Mouse (Mus musculus) C3H10T1/2 (cell line): ENCODE measurements around the gene Fa2h. TPM values are rescaled to one million over a fixed set of nuclear protein-coding genes. Genes with fewer than 3 reads are reported as not detected.

ENCODE experiments used
- polyA plus RNA-seq, 2 experiments: library from polyadenylated mRNA; unstranded; fragments of >200 nt; fragmentation: generic; extraction: Trizol; gene quantifications; one replicate each; pipeline ENCODE4 v1.2.1; 2012; ENCODE audit warnings: missing spikeins in 2 of 2

The Fa2h gene
- under 1 TPM in 1 of 2 experiments, not detected in 1; 0.04 TPM for polyA plus RNA-seq

DNA sequence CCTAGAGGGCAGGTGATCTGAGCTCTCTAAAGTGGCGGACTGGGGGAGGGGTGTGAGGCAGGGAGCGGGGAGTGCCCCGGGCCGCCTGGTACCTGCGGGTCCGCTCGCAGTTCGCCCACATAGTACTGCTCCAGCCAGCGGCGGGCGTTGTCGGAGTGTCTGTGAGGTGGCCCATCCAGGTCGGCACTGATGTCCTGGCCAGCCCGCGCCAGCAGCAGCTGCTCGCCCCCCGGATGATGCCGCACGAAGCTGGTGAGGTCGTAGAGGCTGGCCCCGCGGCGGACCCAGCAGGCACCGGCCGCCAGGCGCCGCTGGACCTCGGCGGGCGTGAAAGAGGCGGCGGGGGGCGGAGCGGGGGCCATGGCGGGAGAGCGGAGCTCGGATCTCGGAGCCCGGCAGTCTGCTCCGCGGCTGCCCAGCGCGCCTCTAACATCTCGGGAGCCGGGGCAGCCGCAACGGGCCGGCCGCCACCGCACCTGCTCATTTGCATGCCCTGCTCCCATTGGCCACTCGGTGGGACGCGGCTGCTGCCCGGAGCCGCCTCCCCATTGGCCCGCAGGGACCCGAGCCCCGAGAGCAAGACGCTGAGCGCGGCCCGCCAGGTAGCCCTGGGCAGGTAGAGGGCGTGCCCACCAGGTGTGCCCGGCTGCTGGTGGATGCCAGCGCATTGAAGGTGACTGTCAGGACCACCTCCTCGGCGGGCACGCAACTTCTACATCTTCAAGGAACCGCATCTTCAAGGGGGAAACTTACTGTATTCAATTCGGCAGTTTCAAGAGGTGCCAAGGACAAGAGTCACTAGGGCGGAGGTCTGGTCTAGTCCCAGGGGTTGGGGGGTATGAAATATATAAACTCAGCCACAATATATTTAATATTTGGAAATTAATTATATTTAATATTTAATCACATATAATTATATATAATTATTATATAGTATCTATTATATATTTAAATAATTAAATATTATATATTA lies at the start of gene Fa2h:
Gene Fa2h (minus strand): TSS at position 434 of the 973 bp plus-strand sequence.

DNA sequence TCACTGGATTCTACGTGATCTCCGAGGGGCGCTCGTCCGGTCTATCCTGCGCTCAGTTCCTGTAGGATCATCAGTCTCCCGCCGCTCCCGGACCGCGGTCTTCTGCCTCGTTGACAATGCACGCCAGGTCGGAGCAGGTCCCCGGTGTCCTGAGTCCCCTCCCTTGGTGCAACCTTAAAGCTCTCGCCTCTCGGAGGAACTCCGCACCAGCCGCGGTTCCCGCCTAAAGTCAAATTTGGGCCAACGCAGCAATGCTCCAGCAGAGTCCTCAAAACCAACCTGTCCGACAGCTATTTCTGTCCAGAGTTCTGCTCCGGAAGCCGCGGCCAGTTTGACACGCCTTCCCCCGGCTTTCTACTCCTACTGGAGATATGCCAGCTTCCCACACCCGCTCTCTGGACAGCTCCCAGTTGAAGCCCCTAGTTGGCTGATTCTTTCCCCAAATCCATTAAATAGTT lies 55.7 kb downstream of the Fa2h start, which contains the start of gene Mlkl:
Gene Mlkl (minus strand): TSS at position 288 of the 458 bp plus-strand sequence.

DNA sequence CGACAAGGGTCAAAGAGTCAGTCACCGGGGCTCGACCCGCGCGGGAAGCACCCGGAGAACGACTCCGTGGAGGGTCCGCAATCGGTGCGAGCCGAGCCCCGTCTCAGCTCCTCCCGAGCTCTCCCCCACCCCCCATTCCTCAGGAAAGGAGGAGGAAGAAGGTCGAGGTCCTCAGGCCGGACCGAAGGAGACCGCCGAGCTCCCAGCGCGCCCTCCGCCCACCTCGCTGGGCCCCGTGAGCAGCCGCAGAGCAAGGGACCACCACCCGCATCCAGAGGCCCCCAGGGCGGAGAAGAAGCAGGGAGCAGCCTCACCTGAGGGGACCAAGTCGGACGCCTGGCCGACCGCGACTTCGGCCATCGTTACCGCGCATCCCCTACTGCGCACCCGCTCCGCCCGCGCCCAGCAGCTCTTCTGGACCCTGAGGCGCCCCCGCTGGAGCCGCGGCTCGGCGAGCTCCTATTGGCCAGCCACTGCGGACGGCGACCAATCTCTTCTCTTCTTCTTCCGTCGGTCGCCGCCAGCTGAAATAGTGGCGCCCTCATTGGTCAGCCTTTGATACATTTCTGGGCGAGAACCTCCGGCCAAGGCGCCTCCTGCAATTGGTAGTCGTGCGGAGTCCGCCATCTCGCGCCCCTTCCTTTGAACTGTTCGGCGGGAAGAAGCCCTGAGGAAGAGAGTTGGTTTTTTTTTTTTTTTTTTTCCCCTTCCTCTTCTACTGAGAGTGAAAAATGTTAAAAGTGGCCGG lies 93.6 kb downstream of the Fa2h start, which contains the start of gene Rfwd3:
Gene Rfwd3 (minus strand): TSS at position 402 of the 748 bp plus-strand sequence.

Other genes starting within 250 kb of the Fa2h start
- gene Glg1, start 134.6 kb downstream of the Fa2h start, polyA plus RNA-seq, result 10 to 100 TPM; 12.2 to 66.3 TPM
- 10 to 100 TPM in 1 of 2 experiments, 1 to 10 TPM in 1; 2.8 to 12.8 TPM for gene Rfwd3, start 93.6 kb downstream of the Fa2h start, polyA plus RNA-seq
- gene Mlkl, start 55.6 kb downstream of the Fa2h start, polyA plus RNA-seq, result 1 to 10 TPM; 5.0 to 5.2 TPM
- 1 to 10 TPM; 2.0 to 6.7 TPM for gene Wdr59, start 128.3 kb upstream of the Fa2h start, polyA plus RNA-seq
- 10 to 100 TPM; 31.6 to 39.4 TPM for gene Znrf1, start 142.3 kb upstream of the Fa2h start, polyA plus RNA-seq
- under 1 TPM; 0.02 to 0.26 TPM for gene Ldhd, start 236.6 kb upstream of the Fa2h start, polyA plus RNA-seq
- 1 to 10 TPM in 1 of 2 experiments, under 1 TPM in 1; 0.99 to 8.0 TPM for gene Zfp1, start 249.6 kb upstream of the Fa2h start, polyA plus RNA-seq